Mouse (Mus musculus): ENCODE data around the gene Ralgapa2. TPM values are rescaled to one million over a fixed set of nuclear protein-coding genes. Genes with fewer than 3 reads are reported as not detected.

Ralgapa2 gene
- polyA plus RNA-seq, 1 experiment from 2014 or later, result 6.5 TPM

- Histone ChIP-seq H3K4me3 (no peak overlapping the region), H3K27ac (no peak overlapping the region), H3K36me3 (no peaks in the 10 kb centered on the region), H3K4me2 (no peak overlapping the region), H3K27me3 (replicated peaks) (0 out of 2 replicates have a peak, but pooled peaks cover 4% of the 10 kb centered on the region), H3K9me3 (replicated peaks) (no peaks in the 10 kb centered on the region), H3K9ac (no peak overlapping the region), H3K4me1 (no peaks in the 10 kb centered on the region)
- no peak for ATAC-seq
- 80% methylated on average over 4 of the region's 4 CpGs for WGBS (ENCODE audit: insufficient replicate concordance)
Observed at GRCm38 (mm10) chr2:146239196-146239747, 272.9 kb downstream of the Ralgapa2 start.

- no peak overlapping the region for H3K9ac ChIP-seq
- H3K27ac ChIP-seq, result no peak overlapping the region
- H3K4me2 ChIP-seq, result no peak overlapping the region
- H3K27me3 ChIP-seq (replicated peaks), result peaks cover 27% of the 10 kb centered on the region
- ATAC-seq, result no peak
- no peaks in the 10 kb centered on the region for H3K4me1 ChIP-seq
- WGBS (ENCODE audit: insufficient replicate concordance), result 79% methylated on average over 2 of the region's 2 CpGs
- H3K9me3 ChIP-seq (replicated peaks), result no peaks in the 10 kb centered on the region
- H3K36me3 ChIP-seq, result no peaks in the 10 kb centered on the region
- H3K4me3 ChIP-seq, result no peak overlapping the region
Observed at GRCm38 (mm10) chr2:146231485-146231884, 280.7 kb downstream of the Ralgapa2 start.

- H3K36me3 ChIP-seq, result no peaks in the 10 kb centered on the region
- peaks cover 57% of the 10 kb centered on the region for H3K27me3 ChIP-seq (replicated peaks)
- H3K9me3 ChIP-seq (replicated peaks), result no peaks in the 10 kb centered on the region
- H3K4me1 ChIP-seq, result 0 out of 2 replicates have a peak, but pooled peaks cover under 1% of the 10 kb centered on the region
- no peak overlapping the region for H3K9ac ChIP-seq
- H3K4me3 ChIP-seq, result no peak overlapping the region
- no peak overlapping the region for H3K27ac ChIP-seq
- no peak overlapping the region for H3K4me2 ChIP-seq
- 54% methylated on average over 2 of the region's 2 CpGs for WGBS (ENCODE audit: insufficient replicate concordance)
- ATAC-seq, result no peak
Observed at GRCm38 (mm10) chr2:146228435-146228834, 283.7 kb downstream of the Ralgapa2 start.

- 50% methylated on average over 3 of the region's 3 CpGs for WGBS (ENCODE audit: insufficient replicate concordance)
- Histone ChIP-seq H3K9me3 (replicated peaks) (no peaks in the 10 kb centered on the region), H3K27ac (no peak overlapping the region), H3K4me1 (peaks cover 9% of the 10 kb centered on the region), H3K4me3 (no peak overlapping the region), H3K4me2 (no peak overlapping the region), H3K27me3 (replicated peaks) (peaks cover 65% of the 10 kb centered on the region), H3K9ac (no peak overlapping the region), H3K36me3 (no peaks in the 10 kb centered on the region)
- no peak for ATAC-seq
Observed at GRCm38 (mm10) chr2:146227646-146228045, 284.5 kb downstream of the Ralgapa2 start.

GRCm38 (mm10) chr2:146226484-146226883, 285.7 kb downstream of the Ralgapa2 start:
- no peak overlapping the region for H3K9ac ChIP-seq
- H3K4me3 ChIP-seq, result no peak overlapping the region
- WGBS (ENCODE audit: insufficient replicate concordance), result 5% methylated on average over 9 of the region's 9 CpGs

DNA sequence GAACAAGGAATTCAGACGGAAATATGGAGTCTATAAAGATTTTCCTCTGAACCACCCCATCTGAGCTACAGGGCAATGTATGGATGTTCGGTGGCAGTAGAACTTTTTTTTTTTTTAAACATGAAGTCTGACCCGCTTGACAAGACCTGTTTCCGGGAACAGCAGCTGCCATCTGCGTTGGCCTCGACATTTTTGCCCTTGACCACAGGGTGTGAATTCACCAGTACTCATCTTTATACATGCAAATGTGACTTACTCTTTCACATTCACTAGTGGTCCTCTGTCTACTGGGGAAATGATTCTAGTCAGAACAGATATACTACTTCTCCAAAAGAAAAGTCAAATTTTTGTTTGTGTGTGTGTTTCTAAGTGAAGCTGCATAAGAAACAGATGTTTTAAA, 286.3 kb downstream of the Ralgapa2 start:
- Histone ChIP-seq H3K9me3 (replicated peaks) (no peaks in the 10 kb centered on the region), H3K4me3 (no peak overlapping the region), H3K36me3 (no peaks in the 10 kb centered on the region), H3K27ac (no peak overlapping the region), H3K4me2 (no peak overlapping the region), H3K27me3 (replicated peaks) (peaks cover 83% of the 10 kb centered on the region), H3K9ac (no peak overlapping the region), H3K4me1 (peaks cover 24% of the 10 kb centered on the region)
- 12% methylated on average over 6 of the region's 6 CpGs for WGBS (ENCODE audit: insufficient replicate concordance)
- ATAC-seq, result no peak

More at GRCm38 (mm10) chr2:146226484-146226883, 285.7 kb downstream of the Ralgapa2 start:
- Histone ChIP-seq H3K4me1 (peaks cover 17% of the 10 kb centered on the region), H3K36me3 (no peaks in the 10 kb centered on the region), H3K9me3 (replicated peaks) (no peaks in the 10 kb centered on the region), H3K27me3 (replicated peaks) (peaks cover 77% of the 10 kb centered on the region), H3K4me2 (no peak overlapping the region), H3K27ac (no peak overlapping the region)
- no peak for ATAC-seq

DNA sequence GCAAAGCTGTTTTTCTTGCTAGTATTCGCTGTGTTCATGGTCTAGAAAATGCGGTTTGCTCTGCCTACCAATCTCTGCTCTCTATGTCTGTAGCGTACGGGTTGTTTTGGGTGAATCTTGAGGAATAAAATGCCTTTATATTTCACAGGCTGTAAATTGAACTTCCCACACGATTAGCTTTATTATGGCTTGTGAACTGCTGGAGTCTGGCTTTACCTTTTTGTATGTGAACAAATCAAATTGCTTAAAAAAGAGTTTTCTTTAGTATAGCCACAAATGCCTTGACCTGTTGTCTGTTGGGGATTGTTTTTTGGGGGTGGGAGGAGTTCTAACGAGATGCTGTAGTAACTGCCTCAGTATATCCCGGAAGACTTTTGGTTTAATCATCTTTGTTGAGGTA, 288.0 kb downstream of the Ralgapa2 start:
- Histone ChIP-seq H3K27ac (no peak overlapping the region), H3K27me3 (replicated peaks) (peaks cover 99% of the 10 kb centered on the region), H3K9me3 (replicated peaks) (no peaks in the 10 kb centered on the region), H3K36me3 (no peaks in the 10 kb centered on the region), H3K4me1 (peaks cover 25% of the 10 kb centered on the region), H3K4me3 (no peak overlapping the region), H3K9ac (no peak overlapping the region), H3K4me2 (no peak overlapping the region)
- WGBS (ENCODE audit: insufficient replicate concordance), result 21% methylated on average over 7 of the region's 7 CpGs
- ATAC-seq, result no peak

DNA sequence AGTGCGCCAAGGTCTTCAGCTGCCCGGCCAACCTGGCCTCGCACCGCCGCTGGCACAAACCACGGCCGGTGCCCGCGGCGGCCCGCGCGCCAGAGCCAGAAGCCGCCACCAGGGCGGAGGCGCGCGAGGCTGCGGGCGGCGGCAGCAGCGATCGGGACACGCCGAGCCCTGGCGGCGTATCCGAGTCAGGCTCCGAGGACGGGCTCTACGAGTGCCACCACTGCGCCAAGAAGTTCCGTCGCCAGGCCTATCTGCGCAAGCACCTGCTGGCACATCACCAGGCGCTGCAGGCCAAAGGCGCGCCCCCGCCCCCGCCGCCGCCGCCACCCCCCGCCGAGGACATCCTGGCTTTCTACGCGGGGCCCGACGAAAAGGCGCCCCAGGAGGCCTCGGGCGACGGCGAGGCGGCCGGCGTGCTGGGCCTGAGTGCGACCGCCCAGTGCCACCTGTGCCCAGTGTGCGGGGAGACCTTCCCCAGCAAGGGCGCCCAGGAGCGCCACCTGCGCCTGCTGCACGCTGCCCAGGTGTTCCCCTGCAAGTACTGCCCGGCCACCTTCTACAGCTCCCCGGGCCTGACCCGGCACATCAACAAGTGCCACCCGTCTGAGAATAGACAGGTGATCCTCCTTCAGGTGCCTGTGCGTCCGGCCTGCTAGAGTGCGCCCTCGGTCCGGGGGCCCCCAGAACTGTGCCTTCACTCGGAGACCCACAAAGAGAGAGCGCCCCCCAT, 288.8 kb downstream of the Ralgapa2 start:
- ATAC-seq, result no peak
- peak overlapping the region; percentile 77 for H3K4me2 ChIP-seq
- H3K4me1 ChIP-seq, result peaks cover 25% of the 10 kb centered on the region
- H3K27me3 ChIP-seq (replicated peaks), result peaks cover 99% of the 10 kb centered on the region
- no peak overlapping the region for H3K27ac ChIP-seq
- H3K4me3 ChIP-seq, result peak overlapping the region; percentile 53
- H3K36me3 ChIP-seq, result no peaks in the 10 kb centered on the region
- WGBS (ENCODE audit: insufficient replicate concordance), result 3% methylated on average over 74 of the region's 75 CpGs
- H3K9ac ChIP-seq, result no peak overlapping the region
- H3K9me3 ChIP-seq (replicated peaks), result no peaks in the 10 kb centered on the region

DNA sequence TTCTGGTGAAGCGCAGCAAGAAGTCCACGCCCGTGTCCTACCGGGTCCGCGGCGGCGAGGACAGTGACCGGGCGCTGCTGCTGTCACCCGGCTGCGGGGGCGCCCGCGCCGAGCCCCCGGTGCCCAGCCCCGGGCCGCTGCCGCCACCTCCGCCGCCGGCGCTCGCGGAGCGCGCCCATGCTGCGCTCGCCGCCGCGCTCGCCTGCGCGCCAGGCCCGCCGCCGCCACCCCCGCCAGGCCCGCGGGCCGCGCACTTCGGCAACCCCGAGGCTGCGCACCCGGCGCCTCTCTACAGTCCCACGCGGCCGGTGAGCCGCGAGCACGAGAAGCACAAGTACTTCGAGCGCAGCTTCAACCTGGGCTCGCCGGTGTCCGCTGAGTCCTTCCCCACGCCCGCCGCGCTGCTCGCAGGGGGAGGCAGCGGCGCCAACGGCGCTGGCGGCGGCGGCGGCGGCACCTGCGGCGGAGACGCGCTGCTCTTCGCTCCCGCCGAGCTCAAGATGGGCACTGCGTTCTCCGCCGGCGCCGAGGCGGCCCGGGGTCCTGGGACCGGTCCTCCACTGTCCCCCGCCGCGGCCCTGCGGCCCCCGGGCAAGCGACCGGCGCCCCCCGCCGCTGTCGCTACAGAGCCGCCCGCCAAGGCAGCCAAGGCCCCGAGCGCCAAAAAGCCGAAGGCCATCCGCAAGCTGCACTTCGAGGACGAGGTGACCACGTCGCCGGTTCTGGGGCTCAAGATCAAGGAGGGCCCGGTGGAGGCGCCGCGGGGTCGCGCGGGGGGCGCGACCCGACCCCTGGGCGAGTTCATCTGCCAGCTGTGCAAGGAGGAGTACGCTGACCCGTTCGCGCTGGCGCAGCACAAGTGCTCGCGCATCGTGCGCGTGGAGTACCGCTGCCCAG, 289.6 kb downstream of the Ralgapa2 start:
- ATAC-seq, result no peak
- Histone ChIP-seq H3K9me3 (replicated peaks) (no peaks in the 10 kb centered on the region), H3K4me3 (peak overlapping the region; percentile 53), H3K4me1 (peaks cover 30% of the 10 kb centered on the region), H3K27me3 (replicated peaks) (peaks cover 99% of the 10 kb centered on the region), H3K9ac (no peak overlapping the region), H3K27ac (no peak overlapping the region), H3K4me2 (peak overlapping the region; percentile 77), H3K36me3 (no peaks in the 10 kb centered on the region)
- 1% methylated on average over 112 of the region's 133 CpGs for WGBS (ENCODE audit: insufficient replicate concordance)

- Histone ChIP-seq H3K9me3 (replicated peaks) (no peaks in the 10 kb centered on the region), H3K9ac (no peak overlapping the region), H3K27me3 (replicated peaks) (peaks cover 99% of the 10 kb centered on the region), H3K4me1 (peaks cover 34% of the 10 kb centered on the region), H3K4me3 (peak overlapping the region; percentile 53), H3K36me3 (no peaks in the 10 kb centered on the region), H3K4me2 (peak overlapping the region; percentile 77), H3K27ac (no peak overlapping the region)
- no peak for ATAC-seq
- under 1% methylated on average over 40 of the region's 44 CpGs for WGBS (ENCODE audit: insufficient replicate concordance)
Observed at GRCm38 (mm10) chr2:146221929-146222278, 290.2 kb downstream of the Ralgapa2 start.

GRCm38 (mm10) chr2:146221076-146221928, 290.8 kb downstream of the Ralgapa2 start, which contains the start of gene Insm1:
Insm1 (plus strand) TSS chr2:146221921.
- peak; percentile 61; the same call in 1 of the 2 replicates for ATAC-seq
- no peaks in the 10 kb centered on the region for H3K36me3 ChIP-seq
- peaks cover 34% of the 10 kb centered on the region for H3K4me1 ChIP-seq
- H3K4me2 ChIP-seq, result peak within 1 kb of the TSS; percentile 77
- peaks cover 99% of the 10 kb centered on the region for H3K27me3 ChIP-seq (replicated peaks)
- H3K4me3 ChIP-seq, result peak within 1 kb of the TSS; percentile 53
- WGBS (ENCODE audit: insufficient replicate concordance), result 2% methylated on average over 82 of the region's 86 CpGs
- no peaks in the 10 kb centered on the region for H3K9me3 ChIP-seq (replicated peaks)
- no peak within 1 kb of the TSS for H3K9ac ChIP-seq
- no peak within 1 kb of the TSS for H3K27ac ChIP-seq
